Mouse (Mus musculus): ENCODE measurements around the gene Fgf12. TPM values are rescaled to one million over a fixed set of nuclear protein-coding genes. Genes with fewer than 3 reads are reported as not detected.
A peak's percentile ranks its signal among the peaks of the same experiment; 100 is the strongest.

Gene Fgf12
- total RNA-seq, 2 experiments from 2014 or later: 138 to 144 TPM

- DNase-seq: no peak
- intact Hi-C loops (cut with DNase I): no loop called here
Observed at GRCm38 (mm10) chr16:28614412-28614811, 138.5 kb downstream of the Fgf12 start.

DNA sequence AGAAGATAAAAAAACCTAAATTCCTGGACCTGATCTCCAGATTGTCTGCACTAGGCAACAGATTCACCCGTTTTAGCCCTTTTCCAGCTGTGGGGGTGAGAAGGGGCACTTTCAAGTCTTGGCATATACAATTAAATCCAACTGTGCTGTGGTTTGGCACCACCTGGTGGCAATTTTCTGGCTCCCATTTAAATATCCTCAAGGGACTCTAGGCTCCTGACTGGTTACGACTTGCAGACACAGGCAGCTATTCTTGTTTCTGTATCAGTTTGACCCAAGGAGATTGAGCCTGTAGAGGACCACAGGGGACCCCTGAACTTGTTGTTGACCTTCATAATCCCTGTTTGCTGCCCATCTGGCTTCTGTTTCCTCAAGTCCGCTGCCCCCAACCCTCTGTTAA, 141.9 kb downstream of the Fgf12 start:
- intact Hi-C loops (cut with DNase I): no loop called here
- no peak for DNase-seq

- no peak for DNase-seq
- intact Hi-C loops (cut with DNase I): no loop called here
Observed at GRCm38 (mm10) chr16:28603155-28603554, 149.7 kb downstream of the Fgf12 start.

GRCm38 (mm10) chr16:28601723-28602122, 151.1 kb downstream of the Fgf12 start:
- DNase-seq: no peak
- intact Hi-C loops (cut with DNase I): no loop called here

DNA sequence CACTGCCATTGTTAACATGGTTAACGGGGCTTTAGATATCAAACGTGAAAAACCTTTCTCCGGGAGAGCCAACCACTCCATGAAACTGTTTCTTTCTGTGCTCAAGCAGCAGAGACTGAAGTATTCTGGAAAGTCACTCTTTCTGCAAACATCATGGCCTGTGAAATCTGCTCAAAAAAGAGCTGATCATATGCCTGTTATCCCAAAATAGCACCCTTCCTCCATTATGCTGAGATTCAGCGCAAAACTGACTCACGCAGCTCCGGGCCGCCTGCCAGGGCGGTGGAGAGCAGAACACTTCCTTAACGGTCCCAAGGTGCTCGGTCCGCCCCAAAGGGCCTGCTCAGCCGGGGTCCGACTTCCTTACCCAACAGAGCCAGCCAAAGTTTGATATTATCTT, 156.8 kb downstream of the Fgf12 start:
- no peak for DNase-seq
- intact Hi-C loops (cut with DNase I): loop anchor here (10.0 kb wide), 1 partner anchor 199 kb away; no protein-coding TSS in a partner anchor

GRCm38 (mm10) chr16:28593075-28593915, 159.6 kb downstream of the Fgf12 start:
- peak; percentile 78 for DNase-seq
- intact Hi-C loops (cut with DNase I): loop anchor here (5.0 to 10.0 kb wide), 4 partner anchors 202 to 984 kb away; partner anchors contain the start of gene Opa1

DNA sequence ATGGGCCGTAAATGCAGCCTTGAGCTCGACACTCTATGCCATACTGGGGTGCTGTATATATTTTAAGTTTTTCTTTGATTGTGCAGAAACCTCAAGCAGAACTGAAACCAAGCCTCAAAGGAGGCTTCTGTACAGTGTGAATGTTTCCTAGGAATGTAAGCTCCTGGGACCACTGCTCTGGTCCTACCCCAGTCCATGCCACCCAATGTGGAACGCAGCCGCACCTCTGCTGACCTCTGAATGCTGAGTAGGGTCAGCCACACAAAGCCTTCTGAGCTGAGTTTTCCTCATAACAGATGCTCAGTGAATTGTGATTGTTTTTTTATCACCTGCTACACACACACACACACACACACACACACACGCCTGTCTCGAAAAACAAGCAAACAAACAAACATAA, 160.4 kb downstream of the Fgf12 start:
- DNase-seq: no peak
- intact Hi-C loops (cut with DNase I): loop anchor here (5.0 to 10.0 kb wide), 4 partner anchors 202 to 985 kb away; partner anchors contain the start of gene Opa1

DNA sequence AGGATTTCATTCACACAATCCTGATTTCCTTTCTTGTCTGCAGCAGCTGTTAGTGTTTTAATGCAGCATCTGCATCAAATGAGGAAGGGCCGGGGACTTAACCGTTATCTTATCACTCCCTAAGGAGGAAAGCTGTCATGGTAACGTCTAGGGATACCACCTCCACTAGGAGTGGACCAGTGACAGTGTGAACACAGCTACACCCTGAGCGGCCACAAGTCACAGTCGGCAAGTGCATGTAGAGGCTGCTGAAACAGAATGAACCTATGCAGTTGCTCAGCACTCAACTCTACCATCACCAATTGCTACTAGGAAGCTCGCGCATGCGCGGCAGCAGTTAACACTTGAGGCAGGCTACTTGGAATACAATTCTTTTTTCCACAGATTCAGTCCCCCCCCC, 161.3 kb downstream of the Fgf12 start:
- DNase-seq: no peak
- intact Hi-C loops (cut with DNase I): loop anchor here (5.0 to 10.0 kb wide), 4 partner anchors 203 to 986 kb away; partner anchors contain the start of gene Opa1

DNA sequence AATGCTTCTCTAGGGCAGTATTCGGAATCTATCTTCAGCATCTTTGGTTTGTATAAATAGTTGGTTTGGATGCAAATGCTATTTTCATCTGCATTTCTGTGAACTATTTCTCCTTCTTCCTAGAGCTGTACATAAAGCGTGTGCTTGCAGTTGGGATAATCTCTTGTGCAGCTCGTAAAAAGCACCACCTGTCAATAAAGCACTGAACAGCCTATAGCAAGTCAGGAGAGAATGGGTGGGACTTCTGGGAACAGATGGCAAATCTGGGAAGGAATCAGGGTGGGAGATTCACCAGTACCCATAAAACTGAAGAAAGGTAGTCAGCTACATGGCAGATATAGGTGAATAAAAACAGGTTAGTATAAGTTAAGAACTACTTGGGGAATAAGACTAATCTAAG, 180.7 kb downstream of the Fgf12 start:
- no peak for DNase-seq
- intact Hi-C loops (cut with DNase I): no loop called here

DNA sequence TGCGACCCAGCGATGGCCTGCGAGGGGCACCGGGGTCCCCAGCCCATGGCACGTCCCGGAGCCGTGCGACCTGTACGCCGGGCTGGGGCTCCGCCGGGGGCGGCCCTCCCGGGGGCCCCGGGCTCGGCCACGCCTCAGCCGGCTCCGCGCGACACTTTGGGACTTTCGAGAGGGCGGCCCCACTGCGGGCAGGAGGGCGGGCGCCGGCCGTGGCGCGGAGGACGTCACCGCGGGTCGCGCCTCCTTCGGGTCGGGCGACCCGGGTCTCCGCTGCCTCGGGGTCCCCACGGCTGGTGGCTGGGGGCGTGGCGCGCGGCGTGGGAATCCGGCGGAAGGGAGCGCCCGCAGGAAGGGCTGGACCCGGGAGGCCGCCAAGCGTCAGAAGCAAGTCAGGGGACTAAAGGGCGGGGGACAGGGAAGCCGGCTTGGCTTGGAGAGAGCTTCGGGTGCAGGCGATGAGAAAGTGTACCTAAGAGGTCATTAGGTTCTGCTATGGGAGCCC, 188.1 kb downstream of the Fgf12 start:
- intact Hi-C loops (cut with DNase I): no loop called here
- peak; percentile 17 for DNase-seq

GRCm38 (mm10) chr16:28564075-28564715, 188.7 kb downstream of the Fgf12 start:
- peak; percentile 5 for DNase-seq

DNA sequence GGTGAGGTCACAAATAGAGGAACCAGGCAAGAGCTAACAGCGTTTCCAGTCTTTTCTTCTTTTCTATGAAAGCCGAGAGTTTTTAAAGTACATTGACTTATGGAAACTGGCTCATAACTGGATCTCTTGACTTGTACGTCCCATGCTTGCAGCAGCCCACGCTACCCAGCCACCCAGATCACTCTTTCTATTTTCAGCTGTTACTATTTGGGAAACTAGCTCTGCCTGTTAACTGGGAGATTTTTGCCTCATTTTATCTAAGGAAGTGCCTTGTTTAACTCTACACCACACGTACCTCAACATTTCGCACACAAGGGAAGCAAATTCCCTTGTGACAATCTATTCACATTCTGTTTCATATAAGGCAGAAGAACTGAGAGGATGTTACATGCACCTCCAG, 190.0 kb downstream of the Fgf12 start:
- no peak for DNase-seq
- intact Hi-C loops (cut with DNase I): no loop called here

More at GRCm38 (mm10) chr16:28564075-28564715, 188.7 kb downstream of the Fgf12 start:
- intact Hi-C loops (cut with DNase I): no loop called here

- intact Hi-C loops (cut with DNase I): no loop called here
- DNase-seq: no peak
Observed at GRCm38 (mm10) chr16:28555219-28555618, 197.6 kb downstream of the Fgf12 start.

GRCm38 (mm10) chr16:28539423-28539822, 213.4 kb downstream of the Fgf12 start:
- DNase-seq: no peak
- intact Hi-C loops (cut with DNase I): no loop called here

GRCm38 (mm10) chr16:28517596-28518524, 235.0 kb downstream of the Fgf12 start:
- intact Hi-C loops (cut with DNase I): no loop called here
- peak; percentile 78 for DNase-seq

DNA sequence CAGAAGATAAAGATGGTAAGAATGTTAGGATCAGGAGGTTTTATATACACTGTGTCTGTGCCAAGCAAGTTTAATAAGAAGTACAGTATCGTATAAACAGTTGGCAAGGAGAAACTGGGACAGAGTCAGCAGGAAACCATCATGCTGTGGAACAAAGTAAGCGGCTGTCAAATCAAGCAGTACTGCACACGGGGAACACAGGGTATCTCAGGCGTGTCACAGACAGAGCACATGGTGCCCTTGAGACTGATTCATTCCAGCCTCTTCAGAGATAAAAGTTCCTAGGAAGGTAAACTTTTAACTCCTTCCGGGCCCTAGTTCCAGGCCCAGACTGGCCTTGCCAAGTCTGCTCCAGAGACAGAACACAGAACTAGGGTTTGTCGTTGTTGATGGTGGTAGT, 240.4 kb downstream of the Fgf12 start:
- intact Hi-C loops (cut with DNase I): no loop called here
- DNase-seq: no peak

DNA sequence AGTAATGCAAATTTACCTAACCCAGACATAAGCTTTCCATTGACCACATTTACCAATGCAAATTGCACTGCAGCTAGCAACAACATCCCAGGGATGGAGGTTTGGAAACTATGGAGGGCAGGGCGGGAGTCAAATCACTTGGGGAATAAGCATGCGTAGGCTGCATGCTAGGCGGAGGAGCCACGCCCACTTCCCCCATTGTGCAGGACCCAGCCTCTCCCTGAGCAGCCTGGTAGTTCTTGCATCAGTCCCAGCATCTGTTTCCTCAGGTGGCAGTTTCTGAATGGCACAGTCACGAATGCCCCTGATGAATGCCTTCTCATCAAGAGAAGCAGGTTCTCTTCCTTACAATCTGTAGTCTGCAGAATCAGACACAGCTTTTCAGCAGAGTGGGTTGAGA, 241.5 kb downstream of the Fgf12 start:
- intact Hi-C loops (cut with DNase I): no loop called here

DNA sequence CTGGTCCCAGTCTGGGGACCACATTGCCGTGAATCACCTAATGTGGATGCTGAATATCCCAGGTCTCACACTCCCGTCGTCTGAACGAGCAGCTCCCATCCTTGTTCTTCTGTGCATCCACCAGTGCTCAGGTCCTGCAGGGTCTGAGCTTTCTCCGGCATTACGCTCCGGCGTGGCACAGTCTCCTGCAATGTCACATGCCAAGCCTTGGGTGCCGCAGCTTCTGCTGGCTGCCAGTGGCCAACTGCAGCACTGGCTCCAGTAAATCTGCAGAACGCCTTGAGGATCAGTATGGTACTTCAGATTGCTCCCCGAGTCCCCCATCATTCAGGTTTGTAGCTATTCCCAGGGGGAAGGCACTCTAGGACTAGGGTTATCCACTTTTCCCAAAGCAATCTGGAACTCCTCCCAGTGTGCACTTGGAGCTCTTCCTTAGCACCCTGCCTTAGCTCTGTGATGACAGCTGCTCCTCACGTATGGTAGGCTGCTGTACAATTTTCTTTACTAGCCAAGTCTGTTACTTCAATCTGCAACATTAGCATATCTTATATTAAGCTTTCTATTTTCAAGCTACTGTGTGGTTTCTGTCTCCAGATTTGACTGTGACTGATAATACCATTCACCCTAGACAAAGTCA, 254.8 kb downstream of the Fgf12 start:
- intact Hi-C loops (cut with DNase I): no loop called here
- no peak for DNase-seq

More for the DNA sequence above, 241.5 kb downstream of the Fgf12 start:
- DNase-seq: no peak

DNA sequence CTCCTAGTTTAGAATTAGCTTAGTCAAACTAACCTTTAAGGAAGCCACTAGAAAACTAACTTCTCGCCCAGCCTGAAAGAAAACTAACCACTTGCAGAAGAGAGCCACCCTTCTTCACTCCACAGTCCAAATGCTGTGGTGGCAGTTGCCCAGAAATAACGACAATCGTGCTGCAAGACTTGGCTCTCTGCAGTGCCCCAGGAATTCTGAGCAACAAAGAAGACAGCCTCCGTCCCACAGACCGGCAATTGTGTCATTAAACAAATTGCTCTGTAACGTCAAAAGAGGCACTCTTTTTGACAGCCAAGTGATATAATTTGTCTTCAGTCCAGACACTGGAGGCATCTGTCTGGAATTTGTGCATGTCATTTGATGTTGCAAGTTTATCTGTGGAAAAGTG, 261.2 kb downstream of the Fgf12 start:
- intact Hi-C loops (cut with DNase I): loop anchor here (2.0 kb wide), 1 partner anchor 1023 kb away; no protein-coding TSS in a partner anchor
- DNase-seq: peak; percentile 38

GRCm38 (mm10) chr16:28490515-28490914, 262.4 kb downstream of the Fgf12 start:
- DNase-seq: peak; percentile 79
- intact Hi-C loops (cut with DNase I): loop anchor here (2.0 kb wide), 1 partner anchor 1022 kb away; no protein-coding TSS in a partner anchor
